Mouse (Mus musculus) neutrophil, adult 65 days (primary cell): ENCODE results near the gene Mios. TPM values are rescaled to one million over a fixed set of nuclear protein-coding genes. Genes with fewer than 3 reads are reported as not detected.

Source experiments
- total RNA-seq: library from RNA; stranded (reverse); gene quantifications from 2 replicates; pipeline ENCODE4 v1.2.4, GENCODE M21; 2023

Gene Mios
- 7.4 and 9.4 TPM in 2 replicates for total RNA-seq

DNA sequence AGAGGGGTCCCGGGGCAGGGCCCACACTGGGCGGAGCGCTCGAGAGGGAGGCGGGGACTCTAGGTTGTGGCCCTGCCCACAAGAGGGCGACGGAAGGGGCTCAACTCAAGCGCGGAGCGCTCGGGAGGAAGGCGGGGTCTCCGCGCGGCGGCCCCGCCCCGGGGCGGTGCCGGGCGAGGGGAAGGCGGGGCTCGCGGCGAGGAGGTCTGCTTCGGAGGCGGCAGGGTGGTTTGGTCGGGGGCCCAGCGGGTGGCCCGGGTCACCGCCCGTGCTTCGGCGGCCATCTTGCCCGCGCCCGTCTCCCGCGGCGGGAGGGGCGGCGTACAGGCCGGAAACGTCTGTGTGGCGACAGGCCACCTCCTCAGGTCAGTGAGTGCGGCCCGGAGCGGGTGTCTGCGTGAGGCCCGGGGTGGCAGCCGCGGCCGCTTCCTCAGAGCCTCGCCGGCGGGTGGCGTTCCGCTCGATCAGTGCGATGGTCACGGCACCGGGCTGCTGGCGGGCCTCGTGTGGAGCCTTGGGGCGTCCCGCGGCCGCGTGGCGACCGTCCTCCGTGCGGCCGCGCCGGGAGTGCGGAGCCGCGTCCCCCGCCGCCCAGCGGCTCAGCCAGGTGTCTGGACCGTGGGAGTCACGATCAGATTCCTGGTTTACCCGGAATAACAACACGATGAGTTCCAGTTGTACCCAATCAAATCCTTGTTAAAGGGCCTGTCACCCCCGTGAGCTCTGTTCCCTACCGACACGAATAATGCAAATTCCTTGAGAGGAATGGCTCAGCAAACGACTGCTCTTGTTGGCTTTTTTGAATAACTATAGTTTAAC lies at the start of gene Mios:
Gene Mios (plus strand): TSS at position 176 of the 819 bp plus-strand sequence.

DNA sequence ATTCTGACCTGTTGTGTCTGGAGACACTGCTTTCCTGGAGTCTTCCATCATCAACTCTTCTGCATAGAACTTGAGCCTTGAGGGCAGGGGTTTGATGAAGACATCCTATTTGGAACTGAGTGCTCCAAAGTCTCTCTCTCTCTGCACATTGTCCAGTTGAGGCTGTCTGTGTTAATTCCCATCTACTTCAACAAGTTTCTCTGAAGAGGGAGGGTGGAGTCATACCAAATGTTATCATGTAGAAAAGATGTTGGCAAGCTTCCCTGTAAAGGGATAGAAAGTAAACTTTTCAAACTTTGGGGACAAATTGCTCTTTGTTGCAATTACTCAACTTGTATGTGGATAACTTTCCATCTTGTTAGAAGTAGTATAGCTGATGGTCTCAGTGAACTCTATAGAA lies 16.5 kb upstream of the Mios start, which contains the start of gene Col28a1:
Gene Col28a1 (minus strand): TSS at position 101 of the 400 bp plus-strand sequence.

DNA sequence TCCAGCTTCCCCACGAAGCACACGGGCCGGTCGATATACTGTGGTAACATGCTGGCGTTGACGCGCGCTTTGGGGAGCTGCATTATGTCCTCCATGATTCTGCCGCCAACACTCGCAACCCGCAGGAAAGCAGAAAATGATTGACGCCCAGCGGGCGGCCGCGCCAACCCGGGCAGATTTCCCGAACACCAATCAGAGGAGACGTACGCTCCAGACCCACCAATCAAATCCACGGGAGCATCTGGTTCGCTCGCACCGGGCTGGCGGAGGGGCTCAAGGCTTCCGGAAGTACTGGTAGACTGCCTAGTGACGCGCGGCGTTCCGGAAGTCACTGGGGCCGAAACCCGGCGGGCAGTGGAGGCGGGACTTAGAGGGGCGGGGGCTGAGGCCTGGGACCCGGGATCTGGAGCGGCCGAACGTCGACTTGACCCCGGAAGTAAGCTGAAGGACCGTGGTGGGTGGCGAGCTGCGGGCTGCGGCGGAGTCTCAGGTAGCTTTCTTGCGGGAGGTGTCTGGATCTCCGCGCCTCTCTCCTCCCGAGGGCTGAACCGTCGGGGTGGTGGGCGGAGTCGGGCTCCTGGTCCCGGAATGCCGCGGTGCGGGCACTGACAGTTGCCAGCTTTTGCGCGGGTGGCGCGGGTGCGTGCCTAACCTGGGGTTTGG lies 50.1 kb downstream of the Mios start, which contains the start of the genes Rpa3, Umad1 and Gm45062:
Gene Rpa3 (minus strand): TSS at position 170 of the 663 bp plus-strand sequence.
Gene Umad1 (plus strand): TSS at position 285 of the 663 bp plus-strand sequence.
Gene Gm45062 (plus strand): TSS at position 447 of the 663 bp plus-strand sequence.

Other genes with a start within 250 kb of the Mios start
- not detected in 2 replicates for gene Col28a1, start 16.6 kb upstream of the Mios start, total RNA-seq
- gene Rpa3, start 50.0 kb downstream of the Mios start, total RNA-seq, result 16.1 and 16.2 TPM in 2 replicates
- 18.5 and 27.9 TPM in 2 replicates for gene Umad1, start 50.1 kb downstream of the Mios start, total RNA-seq
- not detected in 2 replicates for gene Gm45062, start 50.2 kb downstream of the Mios start, total RNA-seq